Mouse (Mus musculus) megakaryocyte, adult 5-6 weeks (primary cell): ENCODE data around the gene Grwd1. TPM values are rescaled to one million over a fixed set of nuclear protein-coding genes. Genes with fewer than 3 reads are reported as not detected.
"Not testable (repeated sequence)": the region's sequence is repeated elsewhere in the genome, so short reads cannot be mapped to it uniquely, and the experiment has no call there.

Experiments
- ATAC-seq: 2 replicates; pipeline ENCODE4 v1.8.0; 2016; ENCODE audit warnings: mild to moderate bottlenecking, inconsistent platforms; ENCODE audit not compliant: poor library complexity, severe bottlenecking
- total RNA-seq, 2 experiments: library from RNA; stranded (forward) in 1 of 2; stranded (reverse) in 1 of 2; fragments of 153-499, 151-499 nt in 1 of 2; fragments of 221-1000, 200-1000 nt in 1 of 2; gene quantifications; 2 replicates each; pipeline versions ENCODE4 v1.2.3 to v1.2.4; 2015 to 2017

Gene Grwd1
- total RNA-seq (2015), result 3.5 and 6.5 TPM in 2 replicates
- total RNA-seq (2017), result 2.6 and 3.9 TPM in 2 replicates

GRCm38 (mm10) chr7:45830427-45831127, at the start of gene Grwd1:
Gene Grwd1, minus strand, starts transcription at chr7:45830944.
- ATAC-seq, result peak; percentile 98

GRCm38 (mm10) chr7:45880531-45880930, 49.8 kb upstream of the Grwd1 start:
- ATAC-seq, result no peak

GRCm38 (mm10) chr7:45878278-45878677, 47.5 kb upstream of the Grwd1 start, which contains the start of gene Grin2d:
Gene Grin2d, minus strand, starts transcription at chr7:45878378.
- not testable (repeated sequence) for ATAC-seq

- no peak for ATAC-seq
These were observed 46.2 kb upstream of the Grwd1 start for GRCm38 (mm10) chr7:45876895-45877294.

- peak; percentile 61 for ATAC-seq
These were observed 42.6 kb upstream of the Grwd1 start for GRCm38 (mm10) chr7:45873061-45873947.

GRCm38 (mm10) chr7:45872624-45873023, 41.9 kb upstream of the Grwd1 start, which contains the start of gene Kdelr1:
Gene Kdelr1, plus strand, starts transcription at chr7:45872772.
- ATAC-seq, result peak; percentile 92

GRCm38 (mm10) chr7:45870282-45871058, 39.7 kb upstream of the Grwd1 start:
- no peak for ATAC-seq

GRCm38 (mm10) chr7:45869787-45870186, 39.0 kb upstream of the Grwd1 start:
- ATAC-seq, result no peak

GRCm38 (mm10) chr7:45869107-45869670, 38.4 kb upstream of the Grwd1 start:
- ATAC-seq, result no peak

- ATAC-seq, result no peak
These were observed 37.1 kb upstream of the Grwd1 start for GRCm38 (mm10) chr7:45867871-45868270.

- ATAC-seq, result peak; percentile 94
These were observed 35.5 kb upstream of the Grwd1 start for GRCm38 (mm10) chr7:45865925-45866910.

GRCm38 (mm10) chr7:45864435-45864834, 33.7 kb upstream of the Grwd1 start:
- ATAC-seq, result no peak

- ATAC-seq, result no peak
These were observed 32.1 kb upstream of the Grwd1 start for GRCm38 (mm10) chr7:45862804-45863203.

GRCm38 (mm10) chr7:45859008-45859407, 28.3 kb upstream of the Grwd1 start:
- ATAC-seq, result no peak

- ATAC-seq, result no peak
These were observed 26.5 kb upstream of the Grwd1 start for GRCm38 (mm10) chr7:45856950-45857901.

- ATAC-seq, result no peak
These were observed 22.3 kb upstream of the Grwd1 start for GRCm38 (mm10) chr7:45853089-45853488.

GRCm38 (mm10) chr7:45850661-45851060, 19.9 kb upstream of the Grwd1 start:
- ATAC-seq, result no peak

- ATAC-seq, result no peak
These were observed 17.8 kb upstream of the Grwd1 start for GRCm38 (mm10) chr7:45848447-45849027.
